Mouse (Mus musculus) gastrocnemius, adult 2 months (tissue): Measurements from ENCODE around the gene Mapkapk2. TPM values are rescaled to one million over a fixed set of nuclear protein-coding genes. Genes with fewer than 3 reads are reported as not detected.
A peak's percentile ranks its signal among the peaks of the same experiment; 100 is the strongest.

ENCODE experiments used
- DNase-seq: peaks from one replicate; pipeline ENCODE4 v3.0.0; 2022
- H3K27ac ChIP-seq: fragments of 200-600 bp; 2 replicates; pipeline ENCODE4 v1.8.1; 2022; ENCODE audit warnings: mild to moderate bottlenecking
- H3K4me3 ChIP-seq: fragments of 200-600 bp; 2 replicates; pipeline ENCODE4 v1.8.1; 2022; ENCODE audit warnings: mild to moderate bottlenecking, moderate library complexity
- CTCF ChIP-seq: fragments of 200-600 bp; IDR thresholded peaks from 2 replicates; pipeline ENCODE4 v1.8.1; 2022; ENCODE audit warnings: antibody characterized with exemption, mild to moderate bottlenecking, moderate library complexity
- intact Hi-C: fragments of 180-260 bp; cut with DNase I; formaldehyde crosslinking; loops from one replicate; pipeline ENCODE4 v1.15.1; 2025
- total RNA-seq, 2 experiments: library from RNA; stranded (reverse); gene quantifications; 2 replicates each; pipeline ENCODE4 v1.2.3; 2021

The Mapkapk2 gene
- total RNA-seq, 2 experiments from 2014 or later: 203 to 251 TPM

GRCm38 (mm10) chr1:131134231-131134630, 36.6 kb upstream of the Mapkapk2 start:
- no peak for TF ChIP-seq CTCF
- intact Hi-C loops: loop anchor here (10.0 kb wide), 1 partner anchor 259 kb away; no protein-coding TSS in a partner anchor
- no peak for DNase-seq
- no peak overlapping the region for H3K27ac ChIP-seq
- no peak overlapping the region for H3K4me3 ChIP-seq

GRCm38 (mm10) chr1:131125987-131126744, 28.5 kb upstream of the Mapkapk2 start:
- intact Hi-C loops: no loop called here
- no peak for TF ChIP-seq CTCF
- no peak overlapping the region for H3K27ac ChIP-seq
- no peak for DNase-seq
- no peak overlapping the region for H3K4me3 ChIP-seq

GRCm38 (mm10) chr1:131123522-131124265, 26.1 kb upstream of the Mapkapk2 start:
- Histone ChIP-seq H3K27ac (no peak overlapping the region), H3K4me3 (no peak overlapping the region)
- TF ChIP-seq CTCF: no peak
- DNase-seq: no peak
- intact Hi-C loops: no loop called here

GRCm38 (mm10) chr1:131121987-131122386, 24.4 kb upstream of the Mapkapk2 start:
- intact Hi-C loops: no loop called here

GRCm38 (mm10) chr1:131119026-131119425, 21.4 kb upstream of the Mapkapk2 start:
- intact Hi-C loops: loop anchor here (1.0 to 10.0 kb wide), 4 partner anchors 20 to 143 kb away; partner anchors contain the start of gene Rassf5
- peak; percentile 37 for TF ChIP-seq CTCF
- H3K4me3 ChIP-seq: no peak overlapping the region
- H3K27ac ChIP-seq: no peak overlapping the region
- DNase-seq: no peak

More at GRCm38 (mm10) chr1:131121987-131122386, 24.4 kb upstream of the Mapkapk2 start:
- Histone ChIP-seq H3K4me3 (no peak overlapping the region), H3K27ac (no peak overlapping the region)
- DNase-seq: no peak
- peak; percentile 53 for TF ChIP-seq CTCF

- intact Hi-C loops: loop anchor here (5.0 to 10.0 kb wide), 3 partner anchors 129 to 144 kb away; partner anchors contain the start of gene Rassf5
- TF ChIP-seq CTCF: no peak
- no peak for DNase-seq
- no peak overlapping the region for H3K27ac ChIP-seq
- H3K4me3 ChIP-seq: no peak overlapping the region
Measured at GRCm38 (mm10) chr1:131118530-131118929, 20.9 kb upstream of the Mapkapk2 start.

GRCm38 (mm10) chr1:131116430-131117011, 18.9 kb upstream of the Mapkapk2 start:
- no peak for DNase-seq
- Histone ChIP-seq H3K4me3 (no peak overlapping the region), H3K27ac (no peak overlapping the region)
- no peak for TF ChIP-seq CTCF
- intact Hi-C loops: loop anchor here (2.0 to 10.0 kb wide), 4 partner anchors 38 to 146 kb away; partner anchors contain the start of gene Rassf5

- DNase-seq: peak; percentile 65
- TF ChIP-seq CTCF: peak; percentile 77
- Histone ChIP-seq H3K4me3 (no peak overlapping the region), H3K27ac (no peak overlapping the region)
- intact Hi-C loops: loop anchor here (2.0 to 10.0 kb wide), 4 partner anchors 39 to 146 kb away; partner anchors contain the start of gene Rassf5
Measured at GRCm38 (mm10) chr1:131115932-131116331, 18.3 kb upstream of the Mapkapk2 start.

GRCm38 (mm10) chr1:131112576-131112975, 14.9 kb upstream of the Mapkapk2 start:
- peak; percentile 47 for TF ChIP-seq CTCF
- no peak for DNase-seq
- intact Hi-C loops: loop anchor here (10.0 kb wide), 1 partner anchor 128 kb away; no protein-coding TSS in a partner anchor
- Histone ChIP-seq H3K4me3 (no peak overlapping the region), H3K27ac (no peak overlapping the region)

- H3K27ac ChIP-seq: no peak overlapping the region
- no peak for DNase-seq
- TF ChIP-seq CTCF: no peak
- intact Hi-C loops: loop anchor here (10.0 kb wide), 1 partner anchor 126 kb away; no protein-coding TSS in a partner anchor
- H3K4me3 ChIP-seq: no peak overlapping the region
Measured at GRCm38 (mm10) chr1:131110525-131111106, 13.0 kb upstream of the Mapkapk2 start.

- no peak for DNase-seq
- Histone ChIP-seq H3K4me3 (no peak overlapping the region), H3K27ac (no peak overlapping the region)
- intact Hi-C loops: no loop called here
- no peak for TF ChIP-seq CTCF
Measured at GRCm38 (mm10) chr1:131107575-131108308, 10.1 kb upstream of the Mapkapk2 start.
